Mouse (Mus musculus) liver, adult 2 months (tissue): ENCODE data around the gene Nt5c2.
"Not testable (repeated sequence)": the region's sequence is repeated elsewhere in the genome, so short reads cannot be mapped to it uniquely, and the experiment has no call there.

Experiments
- CTCF ChIP-seq: fragments of 200-500 bp; IDR thresholded peaks from 2 replicates; pipeline ENCODE4 v1.5.1; 2011; ENCODE audit warnings: low read depth, low read length, control low read depth
- POLR2A ChIP-seq: fragments of 200-500 bp; IDR thresholded peaks from 2 replicates; pipeline ENCODE4 v1.6.1; 2011; ENCODE audit warnings: low read length, control low read depth; ENCODE audit not compliant: insufficient read depth; ENCODE audit errors: extremely low read depth

DNA sequence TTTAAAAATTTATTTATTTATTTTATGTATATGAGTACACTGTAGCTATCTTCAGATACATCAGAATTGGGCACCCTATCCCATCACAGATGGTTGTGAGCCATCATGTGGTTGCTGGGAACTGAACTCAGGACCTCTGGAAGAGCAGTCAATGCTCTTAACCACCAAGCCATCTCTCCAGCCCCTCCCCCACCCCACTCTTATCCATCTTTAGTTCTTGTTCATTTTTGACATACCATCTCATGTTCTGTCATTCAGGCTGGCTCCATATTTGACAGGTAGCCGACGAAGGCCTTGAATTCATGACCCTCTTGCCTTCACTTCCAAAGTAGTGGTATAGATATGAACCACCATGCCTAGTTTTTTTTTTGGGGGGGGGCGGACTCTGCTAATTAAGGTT, 36.9 kb downstream of the Nt5c2 start:
- not testable (repeated sequence) for TF ChIP-seq CTCF, POLR2A
